Mouse (Mus musculus) CH12.LX (cell line): Measurements from ENCODE around the gene Spata31d1b.

Source experiments
- CTCF ChIP-seq, 2 experiments: IDR thresholded peaks in 1 of 2; conservative IDR thresholded peaks in 1 of 2; 2 replicates each; pipeline ENCODE4 v1.5.1; 2011 to 2012; ENCODE audit warnings: low read depth in 2 of 2, low read length in 2 of 2, improper control_type of control experiment in 1 of 2, inconsistent platforms in 1 of 2, mild to moderate bottlenecking in 1 of 2, moderate library complexity in 1 of 2
- MAFK ChIP-seq: IDR thresholded peaks from 2 replicates; pipeline ENCODE4 v1.6.1; 2011; ENCODE audit warnings: low read length, improper control_type of control experiment; ENCODE audit not compliant: insufficient replicate concordance
- MAX ChIP-seq: IDR thresholded peaks from 2 replicates; pipeline ENCODE4 v1.6.1; 2011; ENCODE audit warnings: low read length, improper control_type of control experiment
- MAZ ChIP-seq: IDR thresholded peaks from 2 replicates; pipeline ENCODE4 v1.6.1; 2012; ENCODE audit warnings: low read depth, mild to moderate bottlenecking, inconsistent platforms, low read length, improper control_type of control experiment, moderate library complexity
- MEF2A ChIP-seq: IDR thresholded peaks from 2 replicates; pipeline ENCODE4 v1.6.1; 2014; ENCODE audit warnings: low read depth, mild to moderate bottlenecking, inconsistent platforms, low read length, improper control_type of control experiment, borderline replicate concordance
- POLR2A ChIP-seq: IDR thresholded peaks from 2 replicates; pipeline ENCODE4 v1.6.1; 2011; ENCODE audit warnings: low read depth, mild to moderate bottlenecking, improper control_type of control experiment, low read length
- TBP ChIP-seq: conservative IDR thresholded peaks from 2 replicates; pipeline ENCODE4 v1.6.1; 2011; ENCODE audit warnings: low read depth, low read length, improper control_type of control experiment
- USF1 ChIP-seq: IDR thresholded peaks from 2 replicates; pipeline ENCODE4 v1.6.1; 2014; ENCODE audit warnings: low read depth, mild to moderate bottlenecking, inconsistent platforms, low read length, improper control_type of control experiment
- ZKSCAN1 ChIP-seq: IDR thresholded peaks from 2 replicates; pipeline ENCODE4 v1.6.1; 2012; ENCODE audit warnings: low read depth, inconsistent platforms, low read length, improper control_type of control experiment, borderline replicate concordance
- ZMIZ1 ChIP-seq: IDR thresholded peaks from 2 replicates; pipeline ENCODE4 v1.6.1; 2012; ENCODE audit warnings: low read depth, mild to moderate bottlenecking, inconsistent platforms, low read length, improper control_type of control experiment

DNA sequence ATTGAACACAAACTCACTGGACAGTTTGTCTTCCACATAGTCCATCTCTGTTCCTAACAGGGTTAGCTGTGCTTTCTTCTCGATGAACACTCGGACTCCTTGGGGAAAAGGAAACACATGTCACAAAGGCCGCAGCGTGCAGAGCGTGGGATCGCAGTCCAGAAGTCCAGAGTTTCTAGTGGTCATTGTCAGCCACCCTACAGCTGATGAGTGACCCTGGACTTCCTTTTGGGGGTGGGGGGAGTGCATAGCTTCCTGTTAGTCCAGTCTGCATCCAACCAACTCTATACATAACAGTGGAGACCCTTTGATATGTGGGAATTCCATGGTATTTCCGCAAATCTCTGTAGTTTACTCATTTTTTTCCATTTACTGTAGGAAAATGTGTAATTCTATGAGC, 44.8 kb downstream of the Spata31d1b start:
- no peak for TF ChIP-seq ZMIZ1
- no peak for TF ChIP-seq POLR2A
- TF ChIP-seq CTCF (conservative IDR thresholded peaks at IDR 0.05 in 1 of 2, IDR thresholded peaks at IDR 0.05 in 1 of 2; ENCODE audit: low read depth in 2 of 2, low read length in 2 of 2), result no peak
- TF ChIP-seq ZKSCAN1, result no peak
- TF ChIP-seq MAFK, result no peak
- TF ChIP-seq MAX, result no peak
- TF ChIP-seq MEF2A, result no peak
- TF ChIP-seq MAZ, result no peak
- TF ChIP-seq USF1, result no peak
- TF ChIP-seq TBP, result no peak
